Mouse (Mus musculus) CD4-positive, CD25-positive, alpha-beta regulatory T cell, adult 4 months (primary cell): ENCODE results near the gene Plppr4. TPM values are rescaled to one million over a fixed set of nuclear protein-coding genes. Genes with fewer than 3 reads are reported as not detected.

Experiments used
- polyA plus RNA-seq, 2 experiments: library from polyadenylated mRNA; unstranded; fragments of 100-300 nt; shearing (Covaris generic); gene quantifications; one replicate each; pipeline ENCODE4 v1.2.1; 2017

Gene Plppr4
- polyA plus RNA-seq, 2 experiments from 2014 or later = not detected

Other genes starting within 250 kb of the Plppr4 start
- not detected for gene Plppr5, start 214.0 kb upstream of the Plppr4 start, polyA plus RNA-seq